Mouse (Mus musculus) G1E (cell line): ENCODE measurements at regions not wholly inside any gene's neighbourhood (a gene's known extent, or its start where the extent isn't known, plus 50 kb on each side); places are given as distances from the start of the nearest gene placed in this dataset.
A peak's percentile ranks its signal among the peaks of the same experiment; 100 is the strongest.

Experiments
- CTCF ChIP-seq: IDR thresholded peaks from 2 replicates; pipeline ENCODE4 v1.5.1; 2012; ENCODE audit warnings: low read depth, low read length, inconsistent platforms, mixed read lengths
- GATA1 ChIP-seq: IDR thresholded peaks from 2 replicates; pipeline ENCODE4 v1.6.1; 2012; ENCODE audit warnings: borderline replicate concordance, low read length, inconsistent platforms, mixed read lengths

- peak; percentile 48 for TF ChIP-seq CTCF
- no peak for TF ChIP-seq GATA1
Observed at GRCm38 (mm10) chr11:24689807-24690333, 612.0 kb downstream of the Bcl11a start.
